Mouse (Mus musculus) stomach, postnatal 0 days (tissue): ENCODE data around the gene Cpxm1.

Experiments used
- CTCF ChIP-seq: IDR thresholded peaks from 2 replicates; pipeline ENCODE4 v1.5.1; 2016; ENCODE audit warnings: antibody characterized with exemption, low read depth, mild to moderate bottlenecking, moderate library complexity
- EP300 ChIP-seq: optimal IDR thresholded peaks from 2 replicates; pipeline ENCODE3; 2016; ENCODE audit warnings: antibody characterized with exemption

- no peak for TF ChIP-seq EP300
- TF ChIP-seq CTCF = peak; percentile 61
Measured at GRCm38 (mm10) chr2:130425112-130425511, 27.7 kb upstream of the Cpxm1 start.
